Mouse (Mus musculus): ENCODE measurements around the gene Tpte.

GRCm38 (mm10) chr8:22382824-22383595, 99.8 kb downstream of the Tpte start:
- TF ChIP-seq CTCF (conservative IDR thresholded peaks at IDR 0.05; ENCODE audit: insufficient read depth, insufficient read length, low read depth, low read length) (no peak), POLR2A (IDR thresholded peaks at IDR 0.05; ENCODE audit: low read depth, low read length) (no peak)
